Mouse (Mus musculus) MEL (cell line): ENCODE measurements around the gene Cry2.

ENCODE experiments used
- CTCF ChIP-seq, 3 experiments: IDR thresholded peaks in 2 of 3; conservative IDR thresholded peaks in 1 of 3; 2 replicates each; pipeline ENCODE4 v1.5.1; 2011 to 2012; ENCODE audit warnings: low read length in 3 of 3, low read depth in 2 of 3, mild to moderate bottlenecking in 2 of 3, improper control_type of control experiment in 1 of 3, inconsistent platforms in 1 of 3, mixed read lengths in 1 of 3, moderate library complexity in 1 of 3; ENCODE audit not compliant: control insufficient read depth in 1 of 3, insufficient read depth in 1 of 3, poor library complexity in 1 of 3, severe bottlenecking in 1 of 3
- MAZ ChIP-seq: IDR thresholded peaks from 2 replicates; pipeline ENCODE4 v1.6.1; 2012; ENCODE audit warnings: low read depth, mild to moderate bottlenecking, inconsistent platforms, low read length, improper control_type of control experiment

DNA sequence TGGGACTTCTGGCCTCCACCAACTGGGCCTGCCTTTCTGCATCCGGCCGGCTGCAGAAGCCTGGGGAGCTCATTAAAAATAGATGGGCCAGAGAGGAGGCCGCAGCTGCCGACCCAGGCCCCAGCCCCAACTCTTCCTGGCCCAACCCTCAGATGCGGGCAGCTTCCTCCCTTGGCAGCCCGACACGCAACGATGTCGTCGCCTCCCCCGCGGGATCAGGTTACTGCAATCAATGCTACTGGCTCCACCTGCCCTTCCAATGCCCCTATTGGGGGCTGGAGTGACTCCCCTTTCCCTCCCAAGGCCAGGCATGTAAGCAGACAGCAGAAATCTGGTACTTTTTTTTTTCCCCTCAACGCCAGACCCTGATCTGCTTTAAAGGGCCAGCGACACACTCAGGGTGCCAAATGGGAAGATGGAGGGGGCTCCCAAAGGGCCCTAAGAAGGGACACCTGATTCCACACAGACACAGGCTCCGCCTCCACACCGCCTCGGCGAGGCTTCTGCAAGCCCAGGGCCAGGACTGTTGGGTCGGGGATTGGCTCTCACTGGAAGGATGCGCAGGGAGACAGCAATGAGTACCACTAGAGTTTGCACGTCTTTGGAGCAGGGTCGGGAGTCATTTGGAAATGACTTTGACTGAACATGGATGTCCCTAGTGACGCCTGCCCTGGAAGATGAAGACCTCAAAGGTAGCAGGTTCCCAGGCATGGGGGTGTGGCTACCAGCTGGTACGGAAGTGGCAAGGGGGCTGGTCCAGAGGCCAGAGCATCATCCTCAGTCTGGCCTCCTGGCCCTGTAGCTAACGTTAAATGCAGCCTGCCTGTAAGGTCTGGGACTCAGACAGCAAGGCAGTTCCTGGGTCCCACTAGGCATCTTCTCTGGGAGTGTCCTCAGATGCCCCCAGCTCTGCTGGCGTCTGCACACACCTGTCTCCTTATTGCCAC lies 41.3 kb downstream of the Cry2 start:
- TF ChIP-seq CTCF (IDR thresholded peaks at IDR 0.05 in 2 of 3, conservative IDR thresholded peaks at IDR 0.05 in 1 of 3; ENCODE audit: control insufficient read depth in 1 of 3, insufficient read depth in 1 of 3, low read depth in 2 of 3, low read length in 3 of 3, poor library complexity in 1 of 3, severe bottlenecking in 1 of 3): no peak
- TF ChIP-seq MAZ: no peak
